Mouse (Mus musculus) gastrocnemius, adult 2 months (tissue): ENCODE measurements around the gene Camk2b. TPM values are rescaled to one million over a fixed set of nuclear protein-coding genes. Genes with fewer than 3 reads are reported as not detected.
"Not testable (repeated sequence)": the region's sequence is repeated elsewhere in the genome, so short reads cannot be mapped to it uniquely, and the experiment has no call there.

Experiments
- DNase-seq: peaks from one replicate; pipeline ENCODE4 v3.0.0; 2022
- H3K27ac ChIP-seq: fragments of 200-600 bp; 2 replicates; pipeline ENCODE4 v1.8.1; 2022; ENCODE audit warnings: mild to moderate bottlenecking
- H3K4me3 ChIP-seq: fragments of 200-600 bp; 2 replicates; pipeline ENCODE4 v1.8.1; 2022; ENCODE audit warnings: mild to moderate bottlenecking, moderate library complexity
- CTCF ChIP-seq: fragments of 200-600 bp; IDR thresholded peaks from 2 replicates; pipeline ENCODE4 v1.8.1; 2022; ENCODE audit warnings: antibody characterized with exemption, mild to moderate bottlenecking, moderate library complexity
- intact Hi-C: fragments of 180-260 bp; cut with DNase I; formaldehyde crosslinking; loops from one replicate; pipeline ENCODE4 v1.15.1; 2025
- long read RNA-seq, 2 experiments: library from polyadenylated mRNA; stranded (forward); transcript quantifications; one replicate each; pipeline ENCODE4 v2.0.0; 2021
- total RNA-seq, 2 experiments: library from RNA; stranded (reverse); gene quantifications; 2 replicates each; pipeline ENCODE4 v1.2.3; 2021

Gene Camk2b
- total RNA-seq: 100 to 1,000 TPM; 108 to 128 TPM
- long read RNA-seq, experiment 1, full-length matches to known transcripts: 41 of 120 reads
- long read RNA-seq, experiment 1, partial matches to known transcripts: 23 of 120 reads
- long read RNA-seq, experiment 1, other reads (novel, unspliced or antisense): 56 of 120 reads
- long read RNA-seq, experiment 2, full-length matches to known transcripts: 45 of 137 reads
- long read RNA-seq, experiment 2, partial matches to known transcripts: 41 of 137 reads
- long read RNA-seq, experiment 2, other reads (novel, unspliced or antisense): 51 of 137 reads

DNA sequence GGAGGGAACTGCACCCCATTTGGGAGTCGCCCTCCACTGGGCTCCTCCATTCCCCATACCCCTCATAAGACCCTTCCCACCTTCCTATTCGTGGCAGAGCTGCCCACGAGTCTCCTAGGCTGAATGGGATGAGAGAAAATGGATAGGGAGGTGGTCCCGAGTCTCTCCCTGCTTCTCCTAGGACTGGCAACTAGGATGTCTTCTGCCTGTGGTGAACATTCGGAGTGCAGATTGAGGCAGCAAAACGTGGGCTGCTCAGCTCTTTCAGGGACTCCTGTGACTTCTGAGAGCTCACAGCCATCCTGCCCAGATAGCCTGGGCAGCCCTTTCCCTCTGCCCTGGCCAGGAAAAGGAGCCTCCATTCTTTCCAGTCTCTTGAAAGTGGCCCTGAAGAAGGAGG is at the start of gene Camk2b:
Gene Camk2b (minus strand): TSS at position 187 of the 400 bp plus-strand sequence.
- Histone ChIP-seq H3K27ac (peak within 1 kb of the TSS; percentile 88), H3K4me3 (peak within 1 kb of the TSS; percentile 85)
- intact Hi-C loops: loop anchor here (5.0 kb wide), 1 partner anchor 56 kb away; no protein-coding TSS in a partner anchor
- TF ChIP-seq CTCF: no peak
- DNase-seq: no peak

DNA sequence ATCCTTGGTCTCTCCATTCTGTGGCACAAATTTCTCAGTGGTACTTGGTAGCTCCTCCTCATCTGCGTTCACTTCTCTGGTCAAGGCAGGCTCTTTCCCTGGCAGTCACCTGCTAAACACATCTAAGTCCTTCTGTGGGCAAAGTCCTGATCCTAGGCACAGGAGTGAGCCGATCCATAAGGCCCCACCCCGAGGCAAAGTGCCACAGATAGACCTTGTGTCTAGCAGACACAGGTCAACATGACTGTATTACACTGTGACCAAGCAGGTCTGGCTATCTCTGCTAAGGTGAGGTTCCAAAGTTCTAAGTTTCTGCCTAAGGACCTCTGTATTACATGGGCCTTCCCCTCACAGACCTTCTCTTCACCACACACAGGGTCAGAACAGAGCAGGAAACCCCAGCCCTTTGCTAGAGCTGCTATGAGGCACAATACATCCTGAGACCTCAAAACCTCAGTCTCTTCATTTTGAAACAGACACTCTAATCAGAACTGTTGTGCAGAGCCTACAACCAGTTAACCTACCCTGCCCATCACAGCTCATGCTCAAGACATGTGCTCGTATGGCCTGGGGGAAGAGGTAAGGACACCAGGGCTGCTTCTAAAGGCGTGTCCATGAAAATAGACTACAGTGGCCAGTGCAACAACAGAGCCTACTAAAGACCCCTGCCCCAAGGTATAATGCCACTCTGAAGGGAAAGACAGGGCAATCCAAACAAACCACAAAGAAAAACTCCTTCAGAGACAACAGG is 45.7 kb upstream of the Camk2b start:
- no peak for DNase-seq
- H3K4me3 ChIP-seq: no peak overlapping the region
- no peak overlapping the region for H3K27ac ChIP-seq
- intact Hi-C loops: no loop called here
- no peak for TF ChIP-seq CTCF

DNA sequence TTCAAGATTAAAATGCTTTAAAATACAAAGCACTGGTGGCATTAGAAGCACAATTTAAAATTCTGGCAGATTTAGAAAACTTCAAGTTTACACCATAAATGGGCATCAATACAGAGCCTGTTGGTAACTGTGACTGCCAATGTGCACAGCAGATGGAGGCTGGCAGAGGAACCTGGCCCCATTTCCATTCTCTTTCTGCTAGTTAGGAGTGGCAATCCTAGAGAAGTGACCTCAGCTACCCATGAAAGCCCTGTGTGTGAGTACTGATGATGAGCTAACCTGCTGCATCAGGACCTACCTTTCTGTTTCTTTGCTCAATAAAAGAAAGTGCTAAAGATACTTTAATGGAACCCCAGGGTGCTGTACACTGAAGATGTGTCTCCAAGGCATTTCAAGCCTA is 43.8 kb upstream of the Camk2b start:
- H3K27ac ChIP-seq: no peak overlapping the region
- DNase-seq: no peak
- intact Hi-C loops: no loop called here
- H3K4me3 ChIP-seq: no peak overlapping the region
- no peak for TF ChIP-seq CTCF

DNA sequence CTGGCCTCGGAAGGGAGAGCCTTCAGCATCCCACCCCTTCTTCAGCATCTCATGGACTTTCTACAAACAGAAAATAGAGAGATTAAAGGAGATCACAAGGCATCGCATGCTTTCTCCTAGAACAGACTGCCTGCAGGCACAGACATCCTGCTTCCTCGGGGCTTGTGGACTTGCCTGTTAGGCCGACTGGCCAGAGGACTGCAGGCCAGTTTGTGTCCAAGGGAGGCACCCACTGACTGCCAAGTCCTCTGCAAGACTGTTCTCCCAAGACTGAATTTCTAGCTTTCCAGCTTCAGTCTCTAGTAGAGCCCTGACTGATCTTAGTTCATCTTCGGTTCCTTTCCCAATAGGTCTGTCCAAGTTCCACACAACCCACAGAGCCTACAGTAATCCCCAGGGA is 42.1 kb upstream of the Camk2b start:
- H3K27ac ChIP-seq: no peak overlapping the region
- intact Hi-C loops: no loop called here
- no peak for TF ChIP-seq CTCF

DNA sequence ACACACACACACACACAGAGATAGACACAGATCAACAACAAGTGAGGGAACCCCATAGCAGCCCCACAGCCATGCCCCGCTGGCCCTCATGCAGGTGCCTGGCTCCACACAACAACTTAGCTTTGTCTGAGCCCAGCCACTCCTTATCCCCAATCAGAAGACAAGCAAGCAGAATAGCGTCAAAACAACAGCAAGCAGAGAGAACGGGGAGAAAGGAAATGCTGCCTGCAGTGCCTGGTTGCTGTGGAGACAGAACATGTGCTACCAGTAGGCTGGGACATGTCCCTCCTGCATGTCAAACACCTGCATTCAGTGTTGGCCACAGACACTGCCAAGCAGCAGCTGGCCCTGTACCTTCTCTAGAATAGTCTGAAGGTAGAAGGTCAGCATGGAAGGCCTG is 41.6 kb upstream of the Camk2b start:
- no peak for TF ChIP-seq CTCF
- Histone ChIP-seq H3K27ac (no peak overlapping the region), H3K4me3 (no peak overlapping the region)
- intact Hi-C loops: no loop called here
- no peak for DNase-seq

More for the DNA sequence above, 42.1 kb upstream of the Camk2b start:
- DNase-seq: no peak
- no peak overlapping the region for H3K4me3 ChIP-seq

DNA sequence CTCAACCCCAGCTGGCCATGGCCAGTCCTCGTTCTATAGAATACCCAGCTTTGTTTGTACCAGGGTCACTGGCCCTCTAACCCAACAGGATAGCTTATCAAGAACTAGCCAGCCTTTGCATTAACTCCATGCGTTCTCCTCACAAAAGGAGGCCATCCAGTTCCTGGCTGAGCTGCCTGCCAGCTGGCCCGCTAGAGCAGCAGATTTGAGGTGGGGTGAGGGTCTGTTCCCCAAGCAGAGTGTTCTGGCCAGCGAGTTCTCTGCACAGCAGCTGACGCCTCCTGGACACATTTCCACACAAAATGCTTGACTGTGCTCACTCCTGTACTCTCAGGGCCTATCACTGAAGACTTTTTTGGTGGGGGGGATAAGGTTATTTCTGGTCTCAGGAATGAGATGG is 38.6 kb upstream of the Camk2b start:
- intact Hi-C loops: no loop called here
- no peak overlapping the region for H3K4me3 ChIP-seq
- DNase-seq: no peak
- no peak overlapping the region for H3K27ac ChIP-seq
- no peak for TF ChIP-seq CTCF

DNA sequence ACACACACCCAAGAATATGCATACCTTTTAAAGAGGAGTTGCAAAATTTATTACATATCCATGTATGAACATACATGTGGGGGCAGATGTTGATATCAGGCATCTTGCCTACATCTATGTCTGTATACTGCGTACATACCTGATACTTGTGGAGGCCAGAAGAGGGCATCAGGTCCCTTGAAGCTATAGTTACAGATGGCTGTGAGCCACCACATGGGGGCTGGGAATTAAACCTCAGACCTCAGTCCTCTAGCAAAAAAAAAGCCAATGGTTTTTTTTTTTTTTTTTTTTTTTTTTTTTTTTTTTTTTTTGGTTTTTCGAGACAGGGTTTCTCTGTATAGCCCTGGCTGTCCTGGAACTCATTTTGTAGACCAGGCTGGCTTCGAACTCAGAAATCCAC is 30.5 kb upstream of the Camk2b start:
- intact Hi-C loops, H3K27ac ChIP-seq: not testable (repeated sequence)

DNA sequence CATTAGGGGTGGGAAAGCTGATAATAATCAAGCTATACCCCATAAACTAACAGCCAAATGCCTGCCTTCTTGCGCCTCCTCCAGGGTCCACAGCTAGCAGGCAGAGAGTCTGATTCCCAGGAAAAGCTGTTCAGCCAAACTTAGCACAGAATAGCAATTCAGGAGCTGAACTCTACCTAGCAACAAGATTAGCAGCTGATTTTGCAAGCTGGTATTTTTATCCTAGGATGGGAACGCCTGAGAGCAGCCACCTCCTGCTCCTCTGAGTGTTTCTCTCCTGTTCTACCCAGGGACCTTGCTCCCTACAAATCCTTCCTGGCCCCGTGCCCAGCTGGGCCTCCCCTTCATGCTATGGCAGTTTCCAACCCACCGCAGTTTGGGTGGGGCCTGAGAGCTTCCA is 20.8 kb upstream of the Camk2b start:
- DNase-seq: no peak
- intact Hi-C loops: no loop called here
- H3K27ac ChIP-seq: no peak overlapping the region
- no peak overlapping the region for H3K4me3 ChIP-seq
- no peak for TF ChIP-seq CTCF

More for the DNA sequence above, 30.5 kb upstream of the Camk2b start:
- not testable (repeated sequence) for H3K4me3 ChIP-seq, DNase-seq

DNA sequence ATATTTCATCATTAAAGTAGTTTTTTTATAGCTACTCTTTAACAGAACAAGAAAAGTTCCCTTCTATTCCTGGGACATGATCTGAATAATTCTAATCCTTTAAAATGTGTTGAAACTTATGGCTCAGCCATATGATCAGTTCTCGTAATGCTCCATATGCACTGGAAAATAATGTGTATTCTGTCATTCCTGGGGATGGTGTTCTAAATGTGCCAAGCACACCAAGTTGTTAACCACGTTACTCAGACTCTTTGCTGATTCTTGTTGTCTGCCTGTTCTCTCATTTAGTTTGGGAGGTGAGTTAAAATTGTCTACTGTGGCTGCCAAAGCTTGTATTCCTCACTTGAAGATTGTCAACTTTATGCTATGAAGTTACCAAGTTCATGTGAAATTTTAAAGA is 12.6 kb upstream of the Camk2b start:
- intact Hi-C loops: no loop called here
- no peak for TF ChIP-seq CTCF
- H3K27ac ChIP-seq: no peak overlapping the region
- DNase-seq: no peak
- H3K4me3 ChIP-seq: no peak overlapping the region

DNA sequence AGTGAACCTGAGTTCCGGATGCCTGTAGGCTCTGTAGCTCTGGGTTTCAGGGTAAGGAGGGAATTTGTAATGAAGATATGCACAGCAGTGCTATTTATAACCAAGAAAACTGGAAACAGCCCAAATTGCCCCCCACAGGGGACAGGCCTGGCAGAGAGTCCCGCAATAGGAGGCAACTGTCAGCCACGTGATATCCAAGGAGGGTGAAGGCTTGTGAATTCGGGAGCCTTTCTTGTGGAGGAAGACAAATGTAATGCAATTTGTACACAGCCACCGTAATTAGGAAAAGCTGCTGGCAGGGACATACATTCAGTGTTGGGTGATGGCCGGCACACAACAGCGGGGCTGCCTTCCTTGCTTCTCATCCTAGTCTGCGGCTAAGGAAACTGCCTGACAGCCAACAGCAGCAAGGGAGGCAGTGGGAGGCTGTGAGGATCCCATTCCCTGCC is 9.5 kb upstream of the Camk2b start:
- intact Hi-C loops: no loop called here
- H3K4me3 ChIP-seq: no peak overlapping the region
- DNase-seq: no peak
- no peak for TF ChIP-seq CTCF
- H3K27ac ChIP-seq: no peak overlapping the region

DNA sequence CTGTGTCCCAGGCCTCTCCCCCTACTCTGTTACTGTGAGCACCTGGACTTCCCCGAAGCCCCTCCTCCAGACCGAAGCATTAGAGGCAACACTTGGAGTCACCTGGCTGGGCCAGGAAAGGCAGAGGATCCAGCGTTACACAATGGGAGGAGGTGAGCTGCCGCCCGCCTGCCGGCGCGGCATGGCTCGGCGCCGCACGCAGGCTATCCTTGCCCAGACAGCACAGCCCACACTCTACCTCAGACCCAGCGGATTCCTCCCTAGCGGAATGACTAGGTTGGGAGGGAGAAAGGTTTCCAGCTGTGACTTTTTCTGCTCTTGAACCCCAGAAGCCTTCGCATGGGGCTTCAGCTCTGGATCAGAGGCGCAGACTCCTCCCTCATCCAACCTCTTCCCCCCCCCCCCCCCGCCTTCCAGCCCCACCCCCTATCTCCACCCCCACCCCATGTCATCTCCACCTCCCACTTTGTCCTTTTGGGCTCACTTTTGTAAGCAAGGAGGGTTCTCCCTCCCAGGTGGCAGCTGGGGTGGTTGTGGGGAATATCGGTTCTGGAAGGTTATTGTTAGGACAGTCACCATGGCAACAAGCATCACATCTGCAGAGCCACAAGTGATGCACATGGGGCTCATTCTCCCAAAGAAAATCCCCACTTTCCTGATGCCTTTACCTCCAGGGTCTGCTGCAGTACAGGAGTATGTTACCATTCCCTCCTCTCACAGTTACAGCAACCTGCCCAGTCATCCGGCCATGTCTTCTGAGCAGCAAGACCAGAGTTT is 2.2 kb upstream of the Camk2b start:
- TF ChIP-seq CTCF: no peak
- intact Hi-C loops: loop anchor here (5.0 kb wide), 1 partner anchor 54 kb away; no protein-coding TSS in a partner anchor
- no peak for DNase-seq
- Histone ChIP-seq H3K27ac (no peak overlapping the region), H3K4me3 (no peak overlapping the region)

DNA sequence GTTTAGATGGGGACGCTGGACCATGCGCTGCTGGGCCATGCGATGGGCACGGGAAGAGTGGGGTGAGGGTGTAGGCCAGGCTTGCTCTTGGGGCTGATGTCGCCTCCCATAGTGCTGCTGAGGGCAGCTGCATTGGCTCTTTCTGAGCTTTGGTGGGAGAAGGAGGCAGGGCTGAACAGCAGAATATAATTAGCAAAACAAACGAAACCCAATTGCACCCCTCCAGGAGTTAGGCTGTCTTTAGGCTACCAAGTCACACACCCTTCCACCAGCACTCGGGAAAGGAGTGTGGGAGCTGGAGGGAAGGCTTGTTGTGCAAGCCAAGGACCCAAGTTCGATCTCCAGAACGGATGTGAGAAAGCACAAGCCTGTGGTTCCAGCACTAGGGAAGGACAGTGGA is 998 bp upstream of the Camk2b start:
- Histone ChIP-seq H3K4me3 (no peak overlapping the region), H3K27ac (no peak overlapping the region)
- DNase-seq: no peak
- TF ChIP-seq CTCF: no peak
- intact Hi-C loops: loop anchor here (5.0 kb wide), 1 partner anchor 55 kb away; no protein-coding TSS in a partner anchor
